Mouse (Mus musculus) right cerebral cortex, postnatal 10 days (tissue): ENCODE results near the gene Nelfb.

Source experiments
- DNase-seq, 2 experiments: peaks; one replicate each; pipeline ENCODE4 v3.0.0; 2021; ENCODE audit warnings: low spot score in 2 of 2

The Nelfb gene

DNA sequence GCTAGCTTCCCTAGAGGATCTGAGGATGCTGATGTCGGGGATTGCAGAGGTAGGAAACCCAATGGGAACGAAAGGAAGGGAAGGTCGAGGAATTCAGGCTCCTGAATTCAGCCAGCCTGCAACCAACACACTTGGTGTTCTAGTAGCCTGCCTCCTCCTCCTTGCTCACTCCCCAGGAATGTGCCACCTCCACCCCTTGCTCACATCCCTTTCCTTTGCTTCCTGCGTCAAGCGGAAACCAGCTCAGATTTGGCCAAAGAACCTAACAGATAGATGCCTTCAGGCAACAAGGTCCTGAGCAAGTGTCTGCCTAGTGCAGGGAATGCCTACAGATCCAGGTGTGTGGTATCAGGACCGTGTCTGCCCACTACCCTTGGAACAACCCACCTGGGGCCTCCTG lies 34.7 kb downstream of the Nelfb start:
- no peak for DNase-seq

DNA sequence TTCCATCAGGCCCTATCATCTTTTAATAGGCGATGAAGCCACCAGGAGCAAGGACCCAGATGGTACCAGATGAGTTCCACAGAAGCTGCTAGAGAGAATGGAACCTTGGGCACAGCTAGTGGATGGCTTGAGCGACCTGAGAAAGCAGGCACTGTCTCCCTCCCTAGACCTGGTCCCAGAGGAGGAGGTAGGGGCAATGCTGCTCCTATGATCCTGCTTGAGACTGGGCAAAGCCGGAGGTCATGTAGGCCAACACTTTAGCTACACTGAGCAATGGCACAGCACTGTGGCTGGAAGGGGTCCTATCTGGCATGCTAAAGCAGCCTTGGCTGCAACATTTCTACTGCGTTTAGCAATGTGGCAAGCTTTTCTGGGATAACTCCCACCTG lies 35.6 kb downstream of the Nelfb start:
- no peak for DNase-seq

DNA sequence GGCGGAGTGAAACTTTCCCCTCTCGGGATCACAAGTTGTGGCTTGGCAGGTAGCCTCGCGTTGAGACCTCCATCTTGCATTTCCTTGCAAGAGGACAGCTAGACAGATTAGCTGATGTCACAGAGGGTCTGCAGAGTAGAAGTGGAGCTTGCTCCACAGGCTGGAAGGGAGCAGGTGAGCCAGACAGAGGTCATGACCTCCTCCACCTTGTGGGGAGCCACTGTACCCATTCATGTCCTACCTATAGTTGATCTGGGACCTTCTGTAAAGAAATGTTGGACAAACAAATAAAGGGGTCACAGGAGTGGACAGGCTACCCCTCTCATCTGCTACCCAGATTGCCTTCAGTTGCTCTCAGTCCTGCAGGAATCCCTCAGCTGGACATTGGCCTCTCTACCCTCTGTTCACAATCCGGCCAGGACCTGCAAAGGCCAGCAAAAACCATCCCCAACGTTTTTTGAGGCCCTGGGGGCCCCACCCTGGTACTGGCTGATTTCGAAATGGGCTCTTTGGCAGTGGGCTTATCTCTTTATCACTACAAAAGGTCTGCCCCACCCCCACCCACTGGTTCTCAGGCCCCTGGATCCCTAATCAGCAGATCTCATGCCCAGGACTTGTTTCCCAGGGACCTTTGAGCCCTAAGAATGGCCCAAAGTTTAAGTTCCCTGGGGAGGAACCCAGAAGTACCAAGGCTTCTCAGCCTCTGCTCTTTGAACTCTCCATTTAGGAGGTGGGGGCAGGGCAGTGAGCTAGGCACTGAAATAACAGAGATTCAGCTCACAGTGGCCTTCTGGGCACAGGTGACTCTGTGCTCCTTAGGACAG lies 36.2 kb downstream of the Nelfb start:
- no peak for DNase-seq

DNA sequence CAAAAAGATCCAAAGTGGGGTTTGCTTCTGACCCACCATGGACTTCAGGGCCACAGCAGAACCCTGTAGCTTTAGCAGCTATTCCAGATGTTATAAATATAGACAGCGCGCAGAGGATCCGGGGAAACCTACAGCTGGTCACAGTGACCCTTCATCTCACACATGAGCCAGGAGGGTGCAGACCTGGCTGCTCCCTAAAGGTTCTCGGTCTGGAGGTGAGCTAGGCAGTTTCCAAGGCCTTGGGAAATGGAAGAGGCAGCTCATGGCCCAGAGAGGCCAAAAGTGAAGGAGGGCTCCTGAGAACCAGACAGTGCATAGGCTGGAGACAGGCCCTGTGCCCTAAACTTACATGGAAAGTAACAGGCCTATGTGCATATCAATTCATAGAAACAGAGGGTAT lies 37.5 kb downstream of the Nelfb start:
- DNase-seq = no peak

DNA sequence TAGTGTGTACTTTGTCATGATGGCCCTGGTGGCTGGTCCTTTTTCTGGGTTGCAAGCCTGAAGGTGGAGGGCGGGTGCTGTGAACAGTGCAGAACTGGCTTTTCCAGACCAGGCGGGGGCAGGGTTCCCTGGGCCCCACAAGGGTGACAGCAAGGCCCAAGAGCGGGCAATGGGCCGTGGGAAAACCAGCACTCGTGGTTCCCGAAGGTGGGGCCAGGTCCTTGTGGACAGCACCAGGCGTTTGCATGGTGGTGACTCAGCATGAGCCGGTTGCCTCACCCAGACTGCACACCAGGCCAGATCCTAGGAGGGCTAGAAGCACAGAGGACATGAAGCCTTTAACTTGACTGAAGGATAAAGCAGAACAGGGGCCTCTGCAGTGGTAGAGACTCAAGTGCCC lies 38.7 kb downstream of the Nelfb start:
- DNase-seq = peak in 1 of 2 experiments; percentile 21

DNA sequence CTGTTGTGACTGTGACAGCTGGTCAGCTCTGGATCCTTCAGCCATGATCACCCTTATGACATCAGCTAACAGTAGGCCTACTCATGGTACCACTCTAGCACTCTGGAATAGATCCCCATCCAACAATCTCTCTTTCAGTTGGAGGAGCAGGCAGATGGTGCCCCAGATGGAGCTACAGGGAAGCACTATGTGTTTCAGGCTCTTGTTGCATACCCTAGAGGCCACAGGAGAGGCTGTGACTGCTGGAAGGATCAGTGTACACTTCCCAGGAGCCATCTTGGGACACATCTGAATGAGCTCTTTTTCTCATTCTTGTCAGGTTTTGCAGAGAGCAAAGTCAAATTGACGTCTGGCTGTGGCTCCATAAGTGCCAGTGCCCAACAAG lies 39.5 kb downstream of the Nelfb start:
- DNase-seq = peak in 1 of 2 experiments; percentile 63

DNA sequence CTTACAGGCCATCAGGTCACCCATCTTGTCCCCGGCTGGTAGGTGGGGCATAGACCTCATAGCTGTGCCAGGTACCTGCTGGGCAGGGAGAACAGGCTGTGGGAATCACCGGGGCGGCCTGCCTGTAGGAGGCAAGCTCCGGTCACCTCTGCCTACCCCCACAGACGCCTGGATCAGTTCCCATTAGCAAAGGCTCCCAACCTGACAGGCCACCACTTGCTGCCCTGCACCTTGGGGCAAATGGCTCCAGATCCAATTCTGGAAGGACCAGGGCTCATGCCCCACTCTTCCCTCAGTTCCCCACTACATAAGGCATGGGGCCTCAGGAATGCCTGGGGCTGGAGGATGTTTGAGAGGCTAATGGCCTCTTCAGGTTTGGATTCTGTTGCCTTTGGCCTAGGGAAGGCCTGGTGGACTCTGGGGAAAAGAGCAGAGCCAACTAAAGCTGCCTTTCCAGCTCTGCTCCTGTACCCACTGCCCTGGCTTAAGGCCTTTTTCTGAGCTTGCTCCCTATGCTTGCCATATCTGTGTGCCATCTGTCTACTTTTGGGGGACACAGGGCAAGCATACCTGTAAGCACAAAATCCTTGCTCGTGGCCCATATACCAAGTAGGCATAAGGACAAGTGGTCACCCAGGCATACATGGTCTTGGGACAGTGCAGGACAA lies 40.1 kb downstream of the Nelfb start:
- no peak for DNase-seq

DNA sequence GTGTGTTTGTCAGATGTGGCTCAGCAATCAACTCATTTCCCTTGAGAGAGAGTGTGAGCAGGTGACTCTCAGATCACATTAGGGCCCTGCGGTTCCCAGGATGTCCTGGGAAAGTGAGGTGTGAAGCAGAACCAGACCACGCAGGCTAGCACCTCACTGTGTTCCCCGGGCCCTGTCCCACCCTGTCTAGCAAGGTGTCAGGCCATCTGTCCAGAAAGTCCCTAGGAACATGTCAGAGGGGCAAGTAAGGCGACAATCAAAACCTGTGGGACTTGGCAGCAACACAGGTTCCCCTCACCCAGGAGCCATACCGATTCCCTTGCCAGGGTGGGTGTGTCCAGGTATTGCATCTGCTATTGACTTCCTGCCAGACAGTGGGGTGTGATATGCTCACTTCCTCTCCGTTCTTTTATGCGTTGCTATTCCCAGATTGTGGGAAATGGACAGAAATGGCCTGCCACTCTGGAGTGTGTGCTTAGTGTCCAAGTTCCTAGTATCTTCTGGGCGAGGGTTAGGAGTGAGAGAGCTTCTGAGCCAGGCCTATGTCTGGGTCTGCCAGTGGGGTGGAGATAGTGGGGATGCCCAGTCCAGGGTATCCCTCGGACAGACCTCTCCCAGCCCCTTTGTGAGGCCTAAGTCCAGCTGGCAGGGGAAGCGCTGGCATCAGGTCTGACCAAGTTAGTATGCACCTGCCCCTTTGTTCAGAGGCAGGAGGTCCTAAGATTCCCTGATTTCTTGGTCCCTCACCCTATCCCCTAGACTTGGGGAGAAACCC lies 40.8 kb downstream of the Nelfb start:
- DNase-seq = no peak

DNA sequence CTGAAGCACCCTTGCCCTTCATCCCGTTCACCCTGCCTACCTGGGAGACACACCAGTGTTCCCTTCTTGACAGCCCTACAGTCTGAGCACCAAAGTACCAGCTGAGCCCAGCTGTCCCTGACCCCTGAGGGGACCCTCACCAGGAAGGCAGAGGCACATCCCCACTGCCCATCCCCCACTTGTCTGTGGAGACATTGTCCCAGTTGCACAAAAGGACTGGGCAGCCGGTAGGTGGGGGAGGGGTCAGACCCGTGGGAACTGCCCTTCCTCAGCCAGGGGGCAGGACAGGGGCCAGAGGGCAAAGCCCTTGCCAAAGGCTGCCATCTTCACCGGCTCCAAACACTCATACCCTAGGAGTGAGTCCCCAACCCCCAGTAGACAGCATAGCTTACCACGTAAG lies 41.5 kb downstream of the Nelfb start:
- DNase-seq = no peak

DNA sequence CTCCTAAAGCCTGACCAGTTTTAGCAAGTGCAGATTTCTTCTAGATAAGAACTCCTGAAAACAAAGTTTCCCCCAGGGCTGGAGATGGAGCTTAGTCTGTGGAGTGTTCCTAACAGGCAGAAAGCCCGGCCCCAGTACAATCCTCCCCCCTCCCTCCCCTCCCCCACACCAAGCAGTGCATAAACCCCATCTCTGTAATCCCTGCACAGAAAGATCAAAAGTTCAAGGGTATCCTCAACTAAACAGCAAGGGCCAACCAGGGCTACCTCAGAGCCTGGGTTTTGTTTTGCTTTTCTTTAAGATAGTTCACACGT lies 42.7 kb downstream of the Nelfb start:
- no peak for DNase-seq

DNA sequence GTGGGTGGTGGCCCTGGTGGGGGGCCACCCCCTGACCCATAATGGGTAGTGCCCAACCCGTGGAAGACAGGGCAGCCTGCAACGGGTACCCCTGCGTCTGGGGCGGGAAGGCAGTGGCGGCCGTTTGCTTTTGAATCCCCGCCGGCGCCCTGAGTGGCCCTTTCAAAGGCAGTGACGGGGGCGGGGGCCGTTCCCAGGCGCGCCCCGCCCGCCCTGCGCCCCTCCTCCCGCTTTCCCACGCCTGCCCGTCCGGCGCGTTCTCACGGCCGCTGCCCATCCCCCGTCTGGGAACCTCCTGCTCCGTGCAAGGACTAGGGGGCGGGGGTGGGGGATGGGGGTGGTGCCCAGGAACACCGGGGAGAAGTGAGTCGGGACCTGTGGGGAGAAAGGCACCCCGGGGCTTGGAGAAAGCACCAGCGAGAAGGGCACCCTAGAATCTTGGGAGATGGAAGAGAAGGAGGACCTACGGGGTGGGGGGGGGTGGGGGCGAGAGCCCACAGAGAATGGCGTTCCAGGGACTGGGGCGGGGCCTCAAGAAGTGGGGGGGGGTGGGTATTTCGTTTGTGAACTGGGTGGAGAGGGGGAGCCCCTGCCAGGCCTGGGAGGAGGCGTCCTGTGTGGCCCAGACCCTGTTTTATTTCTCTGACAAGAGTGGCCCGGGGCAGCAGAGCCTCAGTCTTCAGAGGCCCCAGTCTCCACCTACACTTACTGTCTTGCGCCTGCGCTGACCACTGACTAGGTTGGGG lies 43.2 kb downstream of the Nelfb start:
- peak; percentile 79 to 84 for DNase-seq

DNA sequence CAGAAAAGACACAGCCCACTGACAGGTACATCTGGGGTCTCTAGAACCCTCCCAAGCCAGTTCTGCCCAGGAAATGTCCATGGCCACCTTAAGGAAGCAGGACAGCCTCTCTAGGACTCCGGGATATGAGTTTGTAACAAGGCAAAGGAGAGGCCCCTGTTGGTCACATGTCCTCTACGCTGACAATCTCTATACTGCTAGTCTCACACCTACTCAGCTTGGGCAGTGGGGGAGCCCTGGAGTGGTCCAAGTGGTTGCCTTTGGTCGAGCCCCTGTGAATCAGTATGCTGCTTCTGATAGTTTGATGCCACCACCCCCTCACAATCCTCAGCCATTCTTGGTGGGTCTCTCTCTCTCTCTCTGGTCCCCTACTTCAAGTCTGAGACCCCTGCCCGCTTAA lies 43.8 kb downstream of the Nelfb start:
- no peak for DNase-seq

DNA sequence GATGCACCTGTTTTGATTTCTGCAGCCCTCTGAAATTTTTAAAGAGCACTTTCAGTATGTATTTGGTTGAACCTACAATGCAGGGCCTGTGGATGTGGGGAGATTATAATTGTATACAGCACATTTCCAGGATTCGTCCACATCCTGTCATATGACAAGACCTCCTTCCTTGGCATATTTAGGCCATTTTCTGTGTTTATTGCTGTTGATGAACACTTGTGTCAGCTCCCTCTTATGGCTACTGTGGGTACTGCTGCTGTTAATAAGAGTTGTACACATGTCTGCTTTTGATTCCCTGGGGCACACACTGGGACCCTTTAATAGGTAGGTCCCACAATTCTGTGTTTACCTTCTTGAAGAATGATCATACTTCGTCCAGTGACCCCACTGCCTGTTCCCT lies 53.6 kb downstream of the Nelfb start:
- DNase-seq = peak in 1 of 2 experiments; percentile 55

DNA sequence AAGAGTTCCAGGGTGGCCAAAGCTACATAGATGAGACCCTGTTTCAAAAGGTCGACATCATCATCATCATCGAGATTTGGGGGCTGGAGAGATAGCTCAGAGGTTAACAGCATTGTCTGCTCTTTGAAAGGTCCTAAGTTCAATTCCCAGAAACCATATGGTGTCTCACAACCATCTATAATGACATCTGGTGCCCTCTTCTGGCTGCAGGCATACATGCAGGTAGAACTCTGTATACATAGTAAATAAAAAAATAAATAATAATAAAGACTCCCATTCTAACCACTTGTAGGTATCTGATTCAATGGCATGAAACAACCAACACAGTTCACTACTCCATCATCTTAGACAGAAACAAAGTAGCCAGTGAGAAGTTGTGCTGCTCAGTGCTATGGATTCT lies 54.3 kb downstream of the Nelfb start:
- no peak for DNase-seq

DNA sequence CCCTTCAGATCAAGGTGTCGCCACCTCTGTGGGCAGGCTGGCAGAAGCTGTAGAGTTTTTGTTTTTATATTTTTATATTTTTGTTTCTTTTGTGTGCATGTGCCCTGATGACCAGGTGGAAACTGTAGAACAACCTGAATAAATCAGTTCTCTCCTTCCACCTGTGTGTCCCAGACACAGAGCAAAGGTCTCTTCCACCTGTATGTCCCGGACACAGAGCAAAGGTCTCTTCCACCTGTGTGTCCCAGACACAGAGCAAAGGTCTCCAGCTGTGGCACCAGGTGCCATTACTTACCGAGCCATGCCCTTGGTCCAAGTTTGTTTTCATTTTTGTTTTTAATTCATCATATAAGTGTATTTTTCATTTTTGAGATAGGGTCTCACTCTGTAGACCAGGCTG lies 55.1 kb downstream of the Nelfb start:
- DNase-seq = no peak

DNA sequence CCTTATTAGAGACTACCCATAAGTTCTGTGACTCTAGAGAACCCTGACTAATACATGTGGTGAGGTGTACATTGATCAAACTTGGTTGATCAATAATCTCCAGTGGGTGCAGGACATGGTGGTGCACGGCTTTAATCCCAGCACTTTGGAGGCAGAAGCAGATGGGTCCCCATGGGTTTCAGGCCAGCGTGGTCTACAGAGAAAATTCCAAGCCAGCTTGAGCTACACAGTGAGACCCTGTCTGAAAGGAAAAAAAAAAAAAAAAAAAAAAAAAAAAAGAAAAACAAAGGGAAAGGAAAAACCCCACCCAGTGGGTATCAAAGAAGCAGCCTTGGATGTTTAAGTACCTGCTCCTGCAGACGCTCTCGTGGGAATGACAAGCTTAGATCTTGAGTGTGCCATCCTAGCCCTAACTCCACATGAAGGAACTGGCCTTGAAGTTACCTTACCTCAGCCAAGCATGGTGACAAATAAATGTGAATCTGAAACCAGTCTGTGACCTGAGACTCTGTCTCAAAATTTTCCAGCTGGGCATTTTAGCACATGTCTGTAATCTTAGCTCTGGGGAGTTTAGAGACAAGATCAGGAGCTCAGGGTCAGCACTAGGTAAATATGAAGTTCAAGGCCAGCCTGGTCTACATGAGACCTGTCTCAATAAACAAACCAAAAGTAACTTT lies 59.9 kb downstream of the Nelfb start:
- no peak for DNase-seq
